Mouse (Mus musculus) megakaryocyte, embryonic 14.5 days (primary cell): Measurements from ENCODE around the gene Polr1a.

Experiments
- FLI1 ChIP-seq: IDR thresholded peaks from 2 replicates; pipeline ENCODE4 v1.6.1; 2012; ENCODE audit warnings: low read length, inconsistent platforms, mixed read lengths
- GATA1 ChIP-seq: IDR thresholded peaks from 3 replicates; pipeline ENCODE4 v1.6.1; 2012; ENCODE audit warnings: mixed read lengths, low read length, inconsistent platforms, borderline replicate concordance

DNA sequence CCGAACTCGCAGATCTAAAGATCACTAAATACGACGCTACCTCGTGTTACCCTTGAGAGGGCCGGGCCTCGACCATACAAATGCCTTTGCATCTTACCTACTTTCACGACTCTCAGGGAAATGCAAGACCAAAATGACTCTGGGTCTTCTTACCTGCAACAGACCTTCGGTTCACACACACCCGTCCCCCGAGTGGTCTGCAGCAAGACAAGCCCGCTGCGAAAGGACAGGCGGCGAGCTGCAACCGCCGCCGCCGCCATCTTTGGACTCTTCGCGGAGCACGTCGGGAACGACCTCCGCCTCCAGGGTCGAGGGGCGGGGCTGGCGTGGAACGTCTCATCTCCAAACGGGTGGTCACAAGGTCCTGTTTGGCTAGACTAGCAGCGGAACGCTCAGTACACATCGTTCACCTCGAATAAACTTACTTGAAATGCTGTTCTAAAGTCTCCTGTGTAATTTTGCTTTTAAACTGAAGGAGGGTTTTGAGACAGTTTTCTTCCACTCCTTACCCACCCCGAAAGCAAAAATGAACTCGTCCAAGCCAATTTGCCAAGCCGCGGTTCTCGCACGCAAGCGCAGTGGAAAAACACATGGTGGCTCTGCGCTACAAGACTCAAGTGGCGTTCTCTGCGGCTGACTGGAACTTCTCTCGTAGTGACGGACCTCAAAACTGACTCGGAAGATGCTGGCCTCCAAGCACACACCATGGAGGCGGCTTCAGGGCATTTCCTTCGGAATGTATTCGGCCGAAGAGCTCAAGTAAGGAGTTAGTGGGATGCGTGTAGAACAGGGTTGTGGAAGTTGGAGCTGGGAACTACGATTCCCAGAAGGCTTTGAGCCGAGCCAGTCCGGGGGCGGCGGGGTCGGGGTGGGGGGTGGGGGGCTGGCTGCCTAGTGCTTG is at the start of gene Polr1a, which contains the start of gene Ptcd3:
- TF ChIP-seq GATA1 (no peak), FLI1 (no peak)
